Mouse (Mus musculus): ENCODE data around the gene Macc1.
A peak's percentile ranks its signal among the peaks of the same experiment; 100 is the strongest.

Macc1 gene

GRCm38 (mm10) chr12:119483922-119484631 lies 170.0 kb downstream of the Macc1 start:
- DNase-seq (ENCODE audit: low spot score in 2 of 2), result peak in 1 of 2 experiments; percentile 18

- no peak for DNase-seq (ENCODE audit: low spot score in 2 of 2)
Measured at GRCm38 (mm10) chr12:119511145-119511544, 197.1 kb downstream of the Macc1 start.
